Mouse (Mus musculus) left cerebral cortex, adult 11 months (tissue): ENCODE measurements around the gene Cbl.

Experiments
- DNase-seq: peaks from one replicate; pipeline ENCODE4 v3.0.0; 2022; ENCODE audit warnings: low spot score

Cbl gene

DNA sequence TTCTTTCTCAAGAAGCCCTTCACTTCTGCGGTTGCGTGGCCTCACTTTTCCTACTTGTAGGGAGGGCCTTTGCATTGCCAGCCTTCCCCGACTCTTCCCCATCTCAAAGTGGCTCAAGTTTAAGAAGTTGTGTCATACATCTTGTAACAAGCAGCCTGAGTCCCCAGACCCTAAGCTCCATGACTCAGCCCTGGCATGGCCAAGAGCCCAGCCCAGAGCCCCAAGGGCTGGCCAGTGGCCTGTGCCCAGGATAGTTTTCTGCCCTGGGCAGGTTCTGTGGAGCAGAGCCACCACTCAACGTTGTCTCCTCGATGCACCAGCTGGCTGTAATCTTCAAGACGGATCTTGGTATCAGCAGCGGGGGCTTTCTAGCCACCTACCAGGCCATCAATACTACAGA is 129.0 kb downstream of the Cbl start:
- DNase-seq: no peak

DNA sequence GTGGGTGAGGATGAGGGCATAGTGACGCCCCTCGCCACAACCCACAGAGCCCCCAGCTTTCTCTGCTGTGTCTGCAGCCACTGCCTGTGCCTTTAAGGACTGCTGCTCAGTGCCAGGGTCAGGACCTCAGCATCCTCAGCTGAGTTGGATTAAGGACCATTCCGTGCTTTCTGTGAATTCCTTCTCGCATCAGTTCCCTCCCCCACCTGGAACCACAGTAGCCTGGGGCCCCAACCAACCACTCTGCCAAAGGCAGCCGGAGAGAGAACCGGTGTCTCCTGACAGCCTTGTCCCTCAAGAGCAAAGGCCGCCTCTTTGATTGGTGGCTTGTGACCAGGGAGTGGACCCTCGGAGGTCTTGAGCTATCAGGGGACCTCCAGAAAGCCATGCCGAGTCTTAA is 132.4 kb downstream of the Cbl start, which contains the start of gene Mfrp:
Gene Mfrp, plus strand, starts transcription at position 240 of the 400 bp plus-strand sequence.
- no peak for DNase-seq

DNA sequence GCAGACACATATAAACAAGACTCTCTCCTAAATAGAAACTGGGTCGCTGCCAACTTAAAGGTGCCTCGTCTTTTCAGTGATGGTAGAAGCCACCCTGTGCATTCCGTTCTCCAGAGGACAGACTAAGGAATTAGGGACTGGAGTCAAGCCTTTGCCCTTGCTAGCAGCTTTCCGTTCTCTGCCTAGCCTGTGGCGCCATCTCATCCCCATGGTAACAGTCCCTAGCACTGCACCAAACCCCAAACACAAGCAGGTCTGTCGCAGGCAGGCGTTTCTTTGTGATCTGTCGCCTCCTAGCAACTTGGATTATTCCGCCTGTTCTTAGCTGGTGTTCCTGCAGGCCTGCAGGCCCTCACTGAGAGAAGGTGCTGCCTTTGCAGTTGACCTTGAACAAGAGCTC is 137.3 kb downstream of the Cbl start:
- no peak for DNase-seq

DNA sequence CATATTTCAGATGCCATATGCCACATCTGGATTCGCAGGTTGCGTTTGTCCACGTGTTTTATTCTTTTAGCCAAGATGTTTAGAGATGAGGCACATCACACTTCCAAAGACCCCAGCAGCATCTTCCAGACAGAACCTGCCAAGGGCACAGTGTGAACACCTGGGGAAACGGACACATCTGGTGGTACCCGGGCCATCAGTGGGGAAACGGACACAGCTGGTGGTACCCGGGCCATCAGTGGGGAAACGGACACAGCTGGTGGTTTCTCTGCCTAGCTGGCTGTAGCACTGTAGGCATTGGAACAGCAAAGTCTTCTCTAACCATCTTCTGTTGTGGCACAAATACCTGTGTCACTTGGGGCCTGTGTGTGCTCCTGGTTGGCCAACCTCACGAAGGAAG is 138.1 kb downstream of the Cbl start:
- no peak for DNase-seq

DNA sequence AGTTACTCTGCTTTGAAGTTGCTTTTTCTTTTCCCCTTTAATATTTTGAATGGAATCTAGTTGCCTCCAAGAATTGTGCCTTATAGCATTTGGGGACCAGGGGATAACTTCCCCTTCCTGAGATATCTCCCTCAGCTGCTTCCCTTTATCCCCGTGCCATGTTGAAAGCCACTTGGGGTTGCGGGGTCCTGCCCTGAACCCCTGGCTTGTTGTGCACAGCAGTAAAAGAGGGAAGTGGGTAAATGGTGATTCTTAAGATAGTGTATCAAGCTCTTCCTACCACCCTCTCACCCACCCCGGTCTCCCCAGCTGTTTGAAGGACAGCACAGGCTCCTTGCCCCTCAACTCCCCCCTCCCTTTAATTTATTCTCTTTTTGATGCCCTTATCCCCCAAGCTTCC is 139.1 kb downstream of the Cbl start:
- no peak for DNase-seq

DNA sequence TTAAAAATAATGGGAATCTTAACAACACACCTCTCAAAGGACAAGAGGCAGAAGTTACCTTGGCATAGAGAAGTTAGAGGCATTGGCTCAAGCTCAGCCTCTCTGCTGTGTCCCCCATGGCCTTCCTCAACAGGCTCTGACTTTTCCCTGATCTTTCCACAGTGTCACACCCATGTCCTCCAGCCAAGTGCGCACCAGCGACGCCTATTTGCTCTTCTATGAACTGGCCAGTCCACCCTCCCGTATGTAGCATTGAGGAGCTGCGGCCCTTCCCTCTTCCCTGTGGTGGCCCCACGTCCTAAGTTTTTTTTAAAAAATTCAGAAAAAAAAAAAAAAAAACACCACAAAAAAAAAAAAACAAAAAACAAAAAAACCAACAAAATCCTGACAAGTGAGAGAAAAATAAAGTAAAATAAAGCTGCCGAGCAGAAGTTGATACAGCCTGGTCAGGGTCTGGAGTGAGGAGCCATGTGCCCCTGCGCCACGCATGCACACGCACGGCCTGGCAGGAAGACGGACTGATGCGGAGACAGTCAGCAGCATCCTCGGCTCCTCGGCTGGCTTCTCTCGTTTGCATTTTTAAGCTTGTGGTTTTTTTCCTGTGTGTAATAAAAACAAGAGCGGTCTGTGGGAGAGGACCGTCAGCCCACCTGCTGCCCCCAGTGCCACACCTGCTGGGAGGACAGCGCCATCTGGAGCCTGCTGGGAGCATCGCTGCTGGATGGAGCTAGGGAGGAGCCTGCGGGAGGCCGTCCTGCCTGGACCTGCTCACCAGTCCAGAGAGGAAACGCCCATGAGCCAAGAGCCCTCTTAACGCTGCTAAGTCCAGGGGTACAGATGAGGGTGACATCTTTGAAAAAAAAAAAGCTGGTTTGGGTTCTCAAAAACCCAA is 140.0 kb downstream of the Cbl start:
- DNase-seq: peak; percentile 71
